Mouse (Mus musculus) liver, adult 2 months (tissue): ENCODE results near the gene Lamtor1.
A peak's percentile ranks its signal among the peaks of the same experiment; 100 is the strongest.

Experiments
- CTCF ChIP-seq: fragments of 200-500 bp; IDR thresholded peaks from 2 replicates; pipeline ENCODE4 v1.5.1; 2011; ENCODE audit warnings: low read depth, low read length, control low read depth
- POLR2A ChIP-seq: fragments of 200-500 bp; IDR thresholded peaks from 2 replicates; pipeline ENCODE4 v1.6.1; 2011; ENCODE audit warnings: low read length, control low read depth; ENCODE audit not compliant: insufficient read depth; ENCODE audit errors: extremely low read depth

DNA sequence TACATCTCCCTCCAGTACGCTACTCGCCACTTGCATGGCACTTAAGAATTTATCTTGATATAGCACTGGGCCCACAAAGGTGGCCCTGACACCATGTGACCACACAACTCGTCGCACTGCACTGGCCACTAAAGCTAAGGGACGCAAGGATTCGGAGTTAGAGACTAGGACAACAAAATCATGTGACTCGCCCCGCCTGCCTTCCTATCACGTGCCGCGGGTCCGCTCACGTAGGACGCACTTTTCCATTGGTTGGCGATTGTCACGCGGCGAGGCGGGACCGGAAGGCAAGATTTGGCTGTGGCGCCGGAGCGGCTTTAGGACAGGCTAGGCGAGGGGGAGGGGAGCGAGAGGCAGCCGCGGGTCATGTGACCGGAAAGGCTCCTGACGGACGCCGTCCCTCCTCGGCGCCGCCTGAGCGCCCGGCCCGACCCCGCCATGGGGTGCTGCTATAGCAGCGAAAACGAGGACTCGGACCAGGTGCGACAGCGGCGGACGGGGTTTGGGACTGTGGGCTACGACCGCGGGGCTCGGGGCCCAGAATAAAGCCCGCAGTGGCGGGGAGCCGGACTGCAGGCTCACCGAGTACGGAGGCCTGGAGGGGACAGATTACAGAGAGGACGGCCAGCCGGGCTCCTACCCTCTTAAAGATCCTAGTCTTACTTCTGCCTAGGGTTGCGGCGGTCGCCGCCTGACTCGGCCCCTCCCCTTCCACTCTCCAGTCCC is at the start of gene Lamtor1:
- peak; percentile 81 for TF ChIP-seq POLR2A
- 0 out of 2 replicates have a peak, but pooled peaks have one; percentile 7 for TF ChIP-seq CTCF
